15 mouse cellular contexts compared by ENCODE assay signal in the genomic region with DNA sequence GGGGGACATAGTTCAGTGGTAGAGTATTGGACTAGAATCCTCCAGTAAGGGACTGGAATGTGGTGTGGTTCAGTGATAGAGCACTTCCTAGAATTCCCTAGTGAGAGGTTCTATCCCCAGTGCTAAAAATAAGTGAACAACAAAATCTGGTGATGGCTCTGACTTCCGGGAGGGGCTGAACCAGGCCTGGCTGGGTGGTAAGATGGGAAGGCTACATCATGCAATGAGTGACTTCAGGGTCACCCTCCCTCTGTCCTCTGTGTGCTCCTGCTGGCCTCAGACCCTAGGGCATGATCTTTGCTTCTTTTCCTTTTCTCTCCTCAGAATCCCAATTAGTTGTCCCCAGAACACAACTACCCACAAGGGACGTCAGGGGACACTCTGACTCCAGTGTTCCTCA. TPM values are rescaled to one million over a fixed set of nuclear protein-coding genes. Genes with fewer than 3 reads are reported as not detected.
DNase-seq lines count a peak whose midpoint lies in the region; ATAC-seq and TF ChIP-seq lines count a peak whose summit lies in the region.
"Had no signal": no experiment of that assay in that cellular context is flagged by ENCODE, and none has a peak within 500 bp of the region (broad histone marks: within the 10 kb centered on the region; RNA-seq: fewer than 3 reads in every experiment).

No protein-coding gene starts in this region.

- TF ChIP-seq EP300 in lung, postnatal 0 days (IDR thresholded peaks at IDR 0.05): no peak

- H3K27me3 ChIP-seq in heart, embryonic 15.5 days: no peaks in the 10 kb centered on the region
- H3K27me3 ChIP-seq in kidney, embryonic 14.5 days (ENCODE audit: control insufficient read depth, insufficient read depth, low read length): no peaks in the 10 kb centered on the region
- no peaks in the 10 kb centered on the region for H3K27me3 ChIP-seq in lung, postnatal 0 days (replicated peaks; ENCODE audit: insufficient read depth, low read length)
- H3K27me3 ChIP-seq: hindbrain, embryonic 13.5 days; liver, embryonic 13.5 days had no signal

- no peak for ATAC-seq in heart, embryonic 15.5 days (replicated peaks; ENCODE audit: insufficient number of reproducible peaks, insufficient read depth, low FRiP score, low read depth)
- ATAC-seq in kidney, embryonic 14.5 days (ENCODE audit: low FRiP score, low TSS enrichment): no peak
- peak; percentile 32 for ATAC-seq in lung, postnatal 0 days
- ATAC-seq: forebrain, postnatal 0 days had no signal

- peak; percentile 27; the same call in 1 of the 2 replicates for TF ChIP-seq CTCF in lung, postnatal 0 days (IDR thresholded peaks at IDR 0.05)

- 52% methylated on average over 2 of the region's 2 CpGs for WGBS in heart, embryonic 15.5 days
- 86% methylated on average over 2 of the region's 2 CpGs for WGBS in kidney, embryonic 14.5 days
- WGBS in lung, postnatal 0 days: 86% methylated on average over 2 of the region's 2 CpGs

- H3K9me3 ChIP-seq in heart, embryonic 15.5 days (replicated peaks): no peaks in the 10 kb centered on the region
- H3K9me3 ChIP-seq in kidney, embryonic 14.5 days (ENCODE audit: control insufficient read depth, low read length): no peaks in the 10 kb centered on the region
- H3K9me3 ChIP-seq in lung, postnatal 0 days (ENCODE audit: low read length): no peaks in the 10 kb centered on the region
- H3K9me3 ChIP-seq: hindbrain, embryonic 13.5 days; liver, embryonic 13.5 days had no signal

- H3K9ac ChIP-seq in heart, embryonic 15.5 days: no peak overlapping the region
- H3K9ac ChIP-seq in kidney, embryonic 14.5 days (ENCODE audit: low read depth, low read length): no peak overlapping the region
- H3K9ac ChIP-seq in lung, postnatal 0 days (replicated peaks; ENCODE audit: low read depth): no peak overlapping the region
- H3K9ac ChIP-seq: forebrain, postnatal 0 days; hindbrain, embryonic 13.5 days; liver, embryonic 13.5 days had no signal

- H3K4me1 ChIP-seq in heart, embryonic 15.5 days (replicated peaks): peaks cover 19% of the 10 kb centered on the region
- H3K4me1 ChIP-seq in kidney, embryonic 14.5 days (ENCODE audit: control insufficient read depth, insufficient read depth, low read length): no peaks in the 10 kb centered on the region
- H3K4me1 ChIP-seq in lung, postnatal 0 days (ENCODE audit: insufficient read depth, low read depth, low read length): no peaks in the 10 kb centered on the region
- H3K4me1 ChIP-seq: hindbrain, embryonic 13.5 days; liver, embryonic 13.5 days had no signal

- H3K4me3 ChIP-seq in heart, embryonic 15.5 days: no peak overlapping the region
- no peak overlapping the region for H3K4me3 ChIP-seq in kidney, embryonic 14.5 days (ENCODE audit: low read length)
- H3K4me3 ChIP-seq in lung, postnatal 0 days (ENCODE audit: low read depth, low read length): no peak overlapping the region
- H3K4me3 ChIP-seq: hindbrain, embryonic 13.5 days; liver, embryonic 13.5 days had no signal

- H3K4me2 ChIP-seq in heart, embryonic 15.5 days: no peak overlapping the region
- H3K4me2 ChIP-seq in kidney, embryonic 14.5 days (replicated peaks; ENCODE audit: low read depth, low read length): no peak overlapping the region
- no peak overlapping the region for H3K4me2 ChIP-seq in lung, postnatal 0 days (replicated peaks; ENCODE audit: low read depth, low read length)
- H3K4me2 ChIP-seq: hindbrain, embryonic 13.5 days; liver, embryonic 13.5 days; midbrain, embryonic 11.5 days had no signal

- peaks cover 71% of the 10 kb centered on the region for H3K36me3 ChIP-seq in heart, embryonic 15.5 days
- peaks cover 60% of the 10 kb centered on the region for H3K36me3 ChIP-seq in kidney, embryonic 14.5 days (ENCODE audit: control insufficient read depth, insufficient read depth, low read length)
- peaks cover 48% of the 10 kb centered on the region for H3K36me3 ChIP-seq in lung, postnatal 0 days (ENCODE audit: insufficient read depth, low read length)

- DNase-seq in heart, postnatal 4 days: no peak
- peak; percentile 33 to 35 for DNase-seq in kidney, postnatal 36 days
- DNase-seq in lung, postnatal 0 days (ENCODE audit: low spot score): no peak
- DNase-seq in lung, adult 18-20 months: no peak
- no peak for DNase-seq in urinary bladder, postnatal 4 days (ENCODE audit: low spot score in 2 of 2)
- DNase-seq: cerebellum, adult 11-12 months; forebrain, postnatal 0 days; liver, embryonic 13.5 days; right cerebral cortex, postnatal 4 days had no signal

- H3K27ac ChIP-seq in heart, embryonic 15.5 days: peak overlapping the region; percentile 41
- H3K27ac ChIP-seq in kidney, embryonic 14.5 days (ENCODE audit: low read depth, low read length): no peak overlapping the region
- peak overlapping the region; percentile 43; the same call in 1 of the 2 replicates for H3K27ac ChIP-seq in lung, postnatal 0 days (ENCODE audit: low read length)
- H3K27ac ChIP-seq: hindbrain, embryonic 13.5 days; liver, embryonic 13.5 days had no signal

RNA-seq across cellular contexts. Expression of a gene that starts 25.9 kb away (rescaled TPM):
- 1,914 and 2,149 TPM in 2 replicates for polyA plus RNA-seq in heart, embryonic 15.5 days (2015; fragmentation: Nextera tagmentation; extraction: Ambion mirVana)
- 1,000 to 10,000 TPM; 1,405 to 1,430 TPM for total RNA-seq in heart, postnatal 4 days (2021)
- 817 and 919 TPM in 2 replicates for polyA plus RNA-seq in kidney, embryonic 14.5 days (2014; fragmentation: Nextera tagmentation; extraction: Ambion mirVana)
- polyA plus RNA-seq in lung, postnatal 0 days (2015; fragmentation: Nextera tagmentation; extraction: Ambion mirVana): 3,302 and 3,486 TPM in 2 replicates
- total RNA-seq: megakaryocyte progenitor cell, adult 5-6 weeks; MEL had no signal

Comparison
In these comparisons a context has a peak if more than half of its experiments do, and no peak if none do; other contexts are left out.
1. DNase-seq: peak in kidney, postnatal 36 days (2 of 2); none in heart, postnatal 4 days (single experiment), lung, postnatal 0 days (single experiment), lung, adult 18-20 months (0 of 2) and urinary bladder, postnatal 4 days (0 of 2).